Mouse (Mus musculus): ENCODE measurements at regions not wholly inside any gene's neighbourhood (a gene's known extent, or its start where the extent isn't known, plus 50 kb on each side); places are given as distances from the start of the nearest gene placed in this dataset.

DNA sequence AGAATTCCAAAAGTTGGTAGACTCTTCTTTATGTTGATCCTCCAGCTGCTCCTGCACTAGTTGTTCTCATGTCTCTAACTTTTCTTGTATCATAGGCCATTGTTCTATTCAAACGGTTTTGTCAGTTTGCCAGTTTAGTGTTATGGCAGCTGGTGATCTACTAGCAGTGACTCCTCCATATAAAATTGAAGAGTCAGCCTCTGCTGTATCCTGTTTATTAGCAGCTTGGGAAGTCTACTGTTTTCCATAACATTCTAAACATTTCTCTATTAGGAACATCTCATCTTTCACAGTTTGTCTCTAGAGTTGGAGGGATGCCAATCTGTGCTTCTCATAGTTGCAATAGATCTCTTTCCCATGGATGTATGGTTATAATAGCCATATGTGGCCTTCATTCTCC, 58.6 kb downstream of the Drd1 start:
- TF ChIP-seq CTCF (IDR thresholded peaks at IDR 0.05; ENCODE audit: control insufficient read depth, insufficient read depth, insufficient replicate concordance, low read depth, low read length) = no peak
- TF ChIP-seq POLR2A (IDR thresholded peaks at IDR 0.05; ENCODE audit: control insufficient read depth, low read depth, low read length) = no peak
